Mouse (Mus musculus) mesoderm, embryonic 11.5 days (tissue): ENCODE results near the gene C130074G19Rik.

Experiments used
- DNase-seq: peaks from one replicate; pipeline ENCODE4 v3.0.0-alpha.2; 2012; ENCODE audit warnings: low read depth, low spot score

The C130074G19Rik gene

GRCm38 (mm10) chr1:184873910-184874309 is 9.1 kb downstream of the C130074G19Rik start:
- no peak for DNase-seq

- DNase-seq: no peak
These were observed 10.8 kb downstream of the C130074G19Rik start for GRCm38 (mm10) chr1:184872069-184872819.

- DNase-seq: peak; percentile 47
These were observed 11.5 kb downstream of the C130074G19Rik start for GRCm38 (mm10) chr1:184871506-184871905.

GRCm38 (mm10) chr1:184870646-184871385 is 12.2 kb downstream of the C130074G19Rik start:
- no peak for DNase-seq

- no peak for DNase-seq
These were observed 13.0 kb downstream of the C130074G19Rik start for GRCm38 (mm10) chr1:184869939-184870565.

- DNase-seq: no peak
These were observed 15.3 kb downstream of the C130074G19Rik start for GRCm38 (mm10) chr1:184867640-184868120.

- no peak for DNase-seq
These were observed 18.6 kb downstream of the C130074G19Rik start for GRCm38 (mm10) chr1:184864381-184864801.

DNA sequence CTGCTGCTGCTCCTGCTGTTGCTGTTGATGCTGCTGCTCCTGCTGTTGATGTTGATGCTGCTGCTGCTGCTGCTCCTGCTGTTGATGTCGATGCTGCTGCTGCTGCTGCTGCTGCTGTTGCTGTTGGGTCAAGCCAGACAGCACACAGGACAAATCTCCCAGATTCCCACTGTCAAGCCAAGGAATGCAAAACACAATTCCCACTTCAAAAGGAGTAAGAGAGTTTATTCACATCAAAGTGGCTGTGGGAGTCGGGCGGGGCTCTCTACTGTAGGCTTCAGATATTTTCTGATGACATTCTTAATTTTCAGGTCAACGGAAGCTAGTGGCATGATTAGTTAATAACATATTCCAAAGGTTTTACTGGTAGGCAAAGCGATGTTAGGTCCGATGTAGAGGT is 20.4 kb downstream of the C130074G19Rik start:
- DNase-seq: no peak

- DNase-seq: no peak
These were observed 21.5 kb downstream of the C130074G19Rik start for GRCm38 (mm10) chr1:184861551-184861950.

GRCm38 (mm10) chr1:184860276-184860675 is 22.7 kb downstream of the C130074G19Rik start:
- DNase-seq: no peak

DNA sequence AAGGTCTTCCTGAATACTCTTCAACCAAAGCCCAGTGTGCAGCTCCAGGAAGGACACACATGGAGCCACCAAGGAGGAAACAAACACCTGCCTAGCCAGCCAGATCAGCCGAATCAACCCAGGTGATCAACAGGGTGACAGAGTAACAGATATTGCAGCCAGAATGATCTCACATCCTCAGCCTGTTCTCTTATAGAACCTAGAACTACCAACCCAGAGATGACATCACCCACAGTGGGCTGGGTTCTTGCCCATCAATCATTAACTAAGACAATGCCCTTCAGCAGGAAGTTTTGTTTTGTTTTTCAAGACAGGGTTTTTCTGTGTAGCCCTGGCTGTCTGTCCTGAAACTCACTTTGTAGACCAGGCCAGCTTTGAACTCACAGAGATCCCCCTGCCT is 24.8 kb downstream of the C130074G19Rik start:
- DNase-seq: no peak

GRCm38 (mm10) chr1:184857216-184857615 is 25.8 kb downstream of the C130074G19Rik start:
- DNase-seq: no peak

GRCm38 (mm10) chr1:184853922-184854321 is 29.1 kb downstream of the C130074G19Rik start:
- no peak for DNase-seq

GRCm38 (mm10) chr1:184853339-184853738 is 29.7 kb downstream of the C130074G19Rik start:
- peak; percentile 66 for DNase-seq

DNA sequence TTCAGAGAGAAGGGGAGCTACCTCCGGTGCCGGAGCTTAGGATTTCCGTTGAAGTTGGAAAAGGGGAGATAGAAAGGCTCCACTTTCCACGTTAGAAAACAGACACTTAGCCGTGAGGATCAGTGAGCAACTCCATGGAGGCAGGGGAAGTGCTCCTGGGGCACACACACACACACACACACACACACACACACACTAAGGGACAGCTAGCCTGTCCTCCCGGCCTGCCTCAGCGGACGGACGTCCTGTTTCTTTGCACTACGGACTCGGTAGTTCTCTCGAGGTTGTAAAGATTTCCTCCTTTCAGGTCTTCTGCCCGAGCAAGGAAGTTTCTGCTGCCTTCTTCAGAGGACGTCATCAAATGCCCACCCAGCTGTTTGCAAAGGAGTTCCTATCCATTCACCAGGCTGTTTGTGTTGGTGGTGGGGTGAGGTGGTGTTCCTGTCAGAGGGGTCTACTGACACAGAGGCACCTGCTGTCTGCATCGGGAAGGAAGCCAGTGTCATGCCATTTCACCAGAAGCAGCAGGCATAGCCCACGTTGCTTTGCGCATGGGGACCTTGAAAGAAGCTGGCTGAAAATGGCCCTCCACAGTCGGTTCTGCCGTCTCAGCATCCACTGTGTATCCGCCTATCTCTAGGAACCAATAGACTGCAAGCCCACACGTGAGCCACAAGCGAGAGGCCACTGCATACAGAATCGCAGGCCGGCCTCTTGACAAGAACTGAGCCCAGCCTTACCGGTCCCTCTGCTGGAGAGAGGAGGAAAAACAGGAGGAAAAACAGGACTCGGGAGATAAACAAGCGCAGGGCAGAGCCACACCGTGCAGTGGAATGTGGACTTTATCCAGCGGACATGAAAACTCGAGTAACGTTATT is 31.0 kb downstream of the C130074G19Rik start:
- peak; percentile 88 for DNase-seq

- DNase-seq: no peak
These were observed 31.9 kb downstream of the C130074G19Rik start for GRCm38 (mm10) chr1:184851166-184851565.

- no peak for DNase-seq
These were observed 36.0 kb downstream of the C130074G19Rik start for GRCm38 (mm10) chr1:184846973-184847372.

DNA sequence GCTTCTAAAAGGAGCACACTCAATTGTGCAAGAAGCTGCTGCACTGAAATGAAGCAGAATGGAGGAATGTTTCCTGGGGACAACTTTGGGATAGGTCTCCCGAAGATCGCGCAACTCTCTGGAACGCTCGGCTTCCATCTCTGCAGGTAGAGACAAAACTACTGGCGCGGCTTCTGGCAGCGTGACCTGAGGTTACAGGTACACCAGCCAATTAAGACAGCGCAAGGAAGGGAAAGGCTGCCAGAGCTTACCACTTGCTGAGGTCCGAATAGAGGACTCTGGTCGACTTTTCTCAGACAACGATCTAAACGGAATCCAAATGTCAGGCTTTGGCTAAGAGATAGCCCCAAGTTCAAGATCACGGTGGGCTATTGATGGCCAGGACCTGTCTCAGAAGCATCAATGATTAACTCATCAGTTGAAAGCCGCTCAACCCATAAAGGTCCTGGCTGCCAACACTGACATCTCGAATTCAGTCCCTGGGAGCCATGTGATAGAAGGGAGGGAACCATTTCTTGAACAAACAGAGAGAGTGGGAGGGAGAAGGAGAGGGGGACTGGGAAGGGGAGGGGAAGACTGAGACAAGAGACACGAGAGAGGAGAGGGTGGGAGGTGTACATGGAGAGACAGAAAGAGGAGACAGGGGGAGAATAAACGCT is 36.8 kb downstream of the C130074G19Rik start, which contains the start of gene Marc2:
TSS of gene Marc2 (minus strand) at position 360 of the 659 bp plus-strand sequence.
- no peak for DNase-seq

- peak; percentile 87 for DNase-seq
These were observed 37.6 kb downstream of the C130074G19Rik start for GRCm38 (mm10) chr1:184845111-184846071.
